Mouse (Mus musculus) mature B cell (primary cell): ENCODE results near the gene Git1.

Source experiments
- in situ Hi-C: fragments of 300-500 bp; cut with MboI; formaldehyde crosslinking; loops from 2 replicates; pipeline ENCODE4 v1.14.3; 2019

Git1 gene

GRCm38 (mm10) chr11:77501971-77502370 is 8.6 kb downstream of the Git1 start:
- in situ Hi-C loops: no loop called here

GRCm38 (mm10) chr11:77502481-77502880 is 9.1 kb downstream of the Git1 start:
- in situ Hi-C loops: no loop called here

GRCm38 (mm10) chr11:77503511-77503910 is 10.1 kb downstream of the Git1 start:
- in situ Hi-C loops: no loop called here

GRCm38 (mm10) chr11:77504377-77504776 is 11.0 kb downstream of the Git1 start:
- in situ Hi-C loops: no loop called here

GRCm38 (mm10) chr11:77505291-77505980 is 12.1 kb downstream of the Git1 start:
- in situ Hi-C loops: no loop called here

GRCm38 (mm10) chr11:77506273-77506672 is 12.9 kb downstream of the Git1 start:
- in situ Hi-C loops: no loop called here

GRCm38 (mm10) chr11:77506941-77507340 is 13.6 kb downstream of the Git1 start:
- in situ Hi-C loops: no loop called here

GRCm38 (mm10) chr11:77507426-77507825 is 14.1 kb downstream of the Git1 start:
- in situ Hi-C loops: no loop called here

GRCm38 (mm10) chr11:77508068-77509021 is 15.0 kb downstream of the Git1 start:
- in situ Hi-C loops: no loop called here

GRCm38 (mm10) chr11:77511336-77511735 is 18.0 kb downstream of the Git1 start:
- in situ Hi-C loops: no loop called here

GRCm38 (mm10) chr11:77512891-77513810 is 19.8 kb downstream of the Git1 start:
- in situ Hi-C loops: no loop called here

- in situ Hi-C loops: no loop called here
Observed at GRCm38 (mm10) chr11:77513811-77514170, 20.4 kb downstream of the Git1 start.

GRCm38 (mm10) chr11:77514281-77514831 is 21.0 kb downstream of the Git1 start:
- in situ Hi-C loops: no loop called here

- in situ Hi-C loops: no loop called here
Observed at GRCm38 (mm10) chr11:77514832-77515636, 21.7 kb downstream of the Git1 start, which contains the start of gene Abhd15. Gene Abhd15 (plus strand): TSS chr11:77515121.

GRCm38 (mm10) chr11:77515637-77516552 is 22.5 kb downstream of the Git1 start, which contains the start of gene Trp53i13:
Gene Trp53i13 (minus strand): TSS chr11:77515980.
- in situ Hi-C loops: no loop called here

GRCm38 (mm10) chr11:77516553-77517425 is 23.4 kb downstream of the Git1 start:
- in situ Hi-C loops: no loop called here

GRCm38 (mm10) chr11:77518051-77518798 is 24.9 kb downstream of the Git1 start:
- in situ Hi-C loops: no loop called here

- in situ Hi-C loops: no loop called here
Observed at GRCm38 (mm10) chr11:77519043-77519442, 25.7 kb downstream of the Git1 start, which contains the start of gene Gm10392. Gene Gm10392 (minus strand): TSS chr11:77519198.
